Mouse (Mus musculus): ENCODE measurements at regions not wholly inside any gene's neighbourhood (a gene's known extent, or its start where the extent isn't known, plus 50 kb on each side); places are given as distances from the start of the nearest gene placed in this dataset.

DNA sequence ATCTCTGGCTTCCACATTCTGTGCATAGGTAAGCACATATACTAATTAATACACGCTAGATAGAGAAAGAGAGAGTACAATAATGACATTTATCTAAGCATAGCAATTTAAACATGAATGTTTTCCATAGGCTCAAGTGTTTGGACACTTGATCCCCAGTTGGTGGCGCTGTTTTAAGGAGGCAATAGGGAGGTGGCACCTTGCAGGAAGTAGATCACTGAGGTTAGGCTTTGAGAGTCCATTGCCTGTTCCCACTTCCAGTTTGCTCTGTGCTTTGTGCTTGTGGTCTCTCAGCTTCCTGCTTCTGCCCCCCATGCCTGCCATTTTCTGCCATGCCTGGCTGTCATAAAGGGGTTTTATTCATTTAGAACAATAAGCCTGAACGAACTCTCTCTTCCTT lies 226.5 kb upstream of the Elac2 start:
- H3K27me3 ChIP-seq (replicated peaks; ENCODE audit: control insufficient read depth, insufficient read depth, low read length) = no peaks in the 10 kb centered on the region
- 53% methylated on average over 3 of the region's 3 CpGs for WGBS
- no peak overlapping the region for H3K4me2 ChIP-seq (ENCODE audit: low read depth, low read length)
- H3K27ac ChIP-seq (ENCODE audit: low read length) = no peak overlapping the region
- no peaks in the 10 kb centered on the region for H3K4me1 ChIP-seq (ENCODE audit: control insufficient read depth, insufficient read depth, low read length)
- H3K9ac ChIP-seq (ENCODE audit: low read depth, low read length) = no peak overlapping the region
- H3K9me3 ChIP-seq (ENCODE audit: control insufficient read depth, low read length) = no peaks in the 10 kb centered on the region
- ATAC-seq = no peak
- H3K36me3 ChIP-seq (ENCODE audit: control insufficient read depth, insufficient read depth, low read length) = no peaks in the 10 kb centered on the region
- no peak overlapping the region for H3K4me3 ChIP-seq (ENCODE audit: low read length)

DNA sequence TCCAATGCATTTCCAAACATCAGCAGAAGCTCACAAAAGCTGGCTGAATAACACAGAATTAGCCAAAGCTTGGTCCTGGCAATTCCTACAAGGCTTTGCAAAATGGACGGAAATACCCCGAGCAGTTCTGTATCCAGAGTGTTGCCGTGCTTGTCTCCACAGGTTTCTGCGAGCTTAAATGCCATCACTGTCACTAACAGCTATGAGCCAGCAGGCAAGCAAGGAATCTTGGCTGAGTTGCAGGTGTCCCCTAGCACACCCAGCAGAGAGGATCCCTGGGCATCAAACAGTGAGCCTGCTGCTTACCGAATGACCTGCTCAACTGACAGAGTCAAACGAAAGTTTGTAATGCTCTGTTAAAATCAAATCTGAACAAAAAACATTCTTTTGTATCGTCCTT lies 226.0 kb upstream of the Elac2 start:
- H3K9me3 ChIP-seq (ENCODE audit: control insufficient read depth, low read length) = no peaks in the 10 kb centered on the region
- no peaks in the 10 kb centered on the region for H3K4me1 ChIP-seq (ENCODE audit: control insufficient read depth, insufficient read depth, low read length)
- no peak overlapping the region for H3K4me2 ChIP-seq (ENCODE audit: low read depth, low read length)
- no peak overlapping the region for H3K9ac ChIP-seq (ENCODE audit: low read depth, low read length)
- H3K36me3 ChIP-seq (ENCODE audit: control insufficient read depth, insufficient read depth, low read length) = no peaks in the 10 kb centered on the region
- no peak overlapping the region for H3K27ac ChIP-seq (ENCODE audit: low read length)
- 80% methylated on average over 7 of the region's 7 CpGs for WGBS
- no peak overlapping the region for H3K4me3 ChIP-seq (ENCODE audit: low read length)
- ATAC-seq = no peak
- no peaks in the 10 kb centered on the region for H3K27me3 ChIP-seq (replicated peaks; ENCODE audit: control insufficient read depth, insufficient read depth, low read length)

DNA sequence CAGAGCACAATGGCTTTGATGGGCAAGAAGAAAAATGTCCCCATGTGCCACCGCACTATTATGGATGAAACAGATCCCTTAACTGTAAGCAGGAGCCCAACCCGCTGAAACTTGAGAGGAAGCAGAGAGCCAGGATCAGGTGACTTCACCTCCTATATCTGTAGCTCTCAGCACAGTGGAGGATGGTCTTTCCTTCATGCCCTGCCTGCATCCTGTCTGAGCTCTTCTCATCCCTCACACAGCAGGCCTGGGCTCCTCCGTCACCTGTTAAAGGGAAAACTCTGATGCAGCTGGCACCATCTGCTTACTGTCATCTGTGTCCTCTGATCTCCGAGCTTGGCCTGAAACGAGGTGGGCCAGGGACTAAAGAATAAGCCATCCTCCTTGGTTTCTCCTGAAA lies 224.8 kb upstream of the Elac2 start:
- no peak overlapping the region for H3K27ac ChIP-seq (ENCODE audit: low read length)
- H3K9me3 ChIP-seq (ENCODE audit: control insufficient read depth, low read length) = no peaks in the 10 kb centered on the region
- WGBS = 50% methylated on average over 5 of the region's 5 CpGs
- H3K4me1 ChIP-seq (ENCODE audit: control insufficient read depth, insufficient read depth, low read length) = no peaks in the 10 kb centered on the region
- H3K9ac ChIP-seq (ENCODE audit: low read depth, low read length) = no peak overlapping the region
- H3K4me3 ChIP-seq (ENCODE audit: low read length) = no peak overlapping the region
- H3K27me3 ChIP-seq (replicated peaks; ENCODE audit: control insufficient read depth, insufficient read depth, low read length) = no peaks in the 10 kb centered on the region
- no peak overlapping the region for H3K4me2 ChIP-seq (ENCODE audit: low read depth, low read length)
- no peaks in the 10 kb centered on the region for H3K36me3 ChIP-seq (ENCODE audit: control insufficient read depth, insufficient read depth, low read length)
- no peak for ATAC-seq

DNA sequence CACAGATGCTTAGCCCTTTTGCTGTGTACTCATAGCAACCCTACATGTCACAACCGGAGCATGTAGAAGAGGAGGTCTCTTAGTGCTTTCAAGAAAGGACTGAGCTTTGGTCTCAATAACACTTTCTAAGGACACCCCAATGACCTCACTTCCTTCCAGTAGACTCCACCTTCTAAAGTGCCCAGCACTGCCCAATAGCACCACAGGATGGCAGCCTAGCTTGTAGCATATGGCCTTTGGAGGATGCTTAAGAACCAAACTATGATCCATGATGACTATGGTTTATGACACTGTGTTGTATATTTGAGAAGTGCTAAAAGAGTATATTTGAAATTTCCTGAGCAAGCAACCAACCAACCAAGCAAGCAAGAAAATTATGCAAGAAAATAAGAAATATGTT lies 223.3 kb upstream of the Elac2 start:
- H3K4me2 ChIP-seq (ENCODE audit: low read depth, low read length) = no peak overlapping the region
- ATAC-seq = no peak
- 97% methylated on average over 1 of the region's 1 CpGs for WGBS

DNA sequence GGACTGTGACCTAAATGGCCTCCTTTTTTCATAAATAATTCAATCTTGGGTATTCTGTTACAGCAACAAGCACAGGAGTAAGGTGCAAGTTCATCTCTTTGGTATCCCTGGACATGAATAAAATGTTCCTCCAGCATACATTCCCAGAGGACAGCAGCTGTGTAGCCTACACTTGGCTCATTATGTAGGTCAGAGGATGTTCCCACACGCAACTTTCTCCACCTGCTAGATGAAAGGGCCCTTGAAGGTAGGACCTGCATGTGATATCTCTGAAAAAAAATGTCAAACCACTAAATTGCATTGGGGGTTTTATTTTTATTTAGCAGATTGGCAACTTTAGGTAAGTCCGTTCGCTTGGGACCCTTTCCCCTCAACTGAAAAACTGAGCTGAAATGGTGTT lies 218.2 kb upstream of the Elac2 start:
- Histone ChIP-seq H3K36me3 (ENCODE audit: control insufficient read depth, insufficient read depth, low read length) (no peaks in the 10 kb centered on the region), H3K4me2 (ENCODE audit: low read depth, low read length) (no peak overlapping the region), H3K9ac (ENCODE audit: low read depth, low read length) (no peak overlapping the region), H3K27ac (ENCODE audit: low read length) (no peak overlapping the region), H3K4me3 (ENCODE audit: low read length) (no peak overlapping the region), H3K27me3 (replicated peaks; ENCODE audit: control insufficient read depth, insufficient read depth, low read length) (no peaks in the 10 kb centered on the region), H3K9me3 (ENCODE audit: control insufficient read depth, low read length) (no peaks in the 10 kb centered on the region), H3K4me1 (ENCODE audit: control insufficient read depth, insufficient read depth, low read length) (no peaks in the 10 kb centered on the region)
- ATAC-seq = no peak
- 93% methylated on average over 3 of the region's 3 CpGs for WGBS

More for the DNA sequence above, 223.3 kb upstream of the Elac2 start:
- Histone ChIP-seq H3K9me3 (ENCODE audit: control insufficient read depth, low read length) (no peaks in the 10 kb centered on the region), H3K9ac (ENCODE audit: low read depth, low read length) (no peak overlapping the region), H3K4me1 (ENCODE audit: control insufficient read depth, insufficient read depth, low read length) (no peaks in the 10 kb centered on the region), H3K4me3 (ENCODE audit: low read length) (no peak overlapping the region), H3K36me3 (ENCODE audit: control insufficient read depth, insufficient read depth, low read length) (no peaks in the 10 kb centered on the region), H3K27me3 (replicated peaks; ENCODE audit: control insufficient read depth, insufficient read depth, low read length) (no peaks in the 10 kb centered on the region), H3K27ac (ENCODE audit: low read length) (no peak overlapping the region)

DNA sequence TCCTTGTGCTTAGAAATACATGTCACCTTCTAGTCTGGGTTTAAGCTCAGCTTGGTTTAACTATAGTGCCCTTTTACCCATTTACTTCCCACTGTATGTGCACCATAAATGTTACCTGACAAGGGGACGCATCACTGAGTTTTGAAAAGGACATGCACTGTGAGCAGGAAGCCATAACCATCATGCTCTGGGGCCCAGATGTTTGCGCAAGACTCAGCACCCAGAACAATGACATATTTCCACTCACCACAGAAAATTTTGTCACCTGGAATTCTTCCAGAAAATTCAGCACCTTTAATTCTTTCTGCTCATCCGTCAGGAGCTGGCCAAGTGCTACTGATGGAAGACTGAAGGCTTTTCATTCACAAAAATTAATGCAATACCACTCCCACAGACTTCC lies 216.1 kb upstream of the Elac2 start:
- no peak for ATAC-seq
- WGBS = 78% methylated on average over 3 of the region's 3 CpGs
- Histone ChIP-seq H3K9ac (ENCODE audit: low read depth, low read length) (no peak overlapping the region), H3K4me2 (ENCODE audit: low read depth, low read length) (no peak overlapping the region), H3K9me3 (ENCODE audit: control insufficient read depth, low read length) (no peaks in the 10 kb centered on the region), H3K36me3 (ENCODE audit: control insufficient read depth, insufficient read depth, low read length) (no peaks in the 10 kb centered on the region), H3K4me3 (ENCODE audit: low read length) (no peak overlapping the region), H3K27ac (ENCODE audit: low read length) (no peak overlapping the region), H3K4me1 (ENCODE audit: control insufficient read depth, insufficient read depth, low read length) (no peaks in the 10 kb centered on the region), H3K27me3 (replicated peaks; ENCODE audit: control insufficient read depth, insufficient read depth, low read length) (no peaks in the 10 kb centered on the region)

DNA sequence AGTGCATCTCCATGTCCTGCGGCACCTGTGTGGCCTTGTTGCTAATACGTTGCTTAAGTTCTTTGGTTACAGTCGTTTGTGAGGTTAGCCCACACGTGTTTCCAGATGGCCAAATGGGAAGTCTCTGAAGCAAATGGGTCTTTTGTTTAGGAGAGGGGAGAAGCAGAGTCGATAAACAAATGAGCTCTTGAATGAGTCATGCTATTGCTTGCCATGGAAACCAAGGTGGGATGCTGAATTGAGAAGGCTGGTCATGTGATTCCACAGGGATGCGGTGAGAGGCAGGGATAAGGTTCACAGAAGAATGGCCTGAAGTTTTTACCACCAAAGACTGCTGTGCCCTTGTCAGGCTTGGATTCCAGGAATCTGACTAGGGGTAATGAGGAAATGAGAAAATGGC lies 214.8 kb upstream of the Elac2 start:
- H3K4me3 ChIP-seq (ENCODE audit: low read length) = no peak overlapping the region
- no peaks in the 10 kb centered on the region for H3K36me3 ChIP-seq (ENCODE audit: control insufficient read depth, insufficient read depth, low read length)
- H3K9me3 ChIP-seq (ENCODE audit: control insufficient read depth, low read length) = no peaks in the 10 kb centered on the region
- 53% methylated on average over 6 of the region's 6 CpGs for WGBS
- H3K4me2 ChIP-seq (ENCODE audit: low read depth, low read length) = no peak overlapping the region
- H3K9ac ChIP-seq (ENCODE audit: low read depth, low read length) = no peak overlapping the region
- no peaks in the 10 kb centered on the region for H3K4me1 ChIP-seq (ENCODE audit: control insufficient read depth, insufficient read depth, low read length)
- H3K27me3 ChIP-seq (replicated peaks; ENCODE audit: control insufficient read depth, insufficient read depth, low read length) = no peaks in the 10 kb centered on the region
- no peak for ATAC-seq
- H3K27ac ChIP-seq (ENCODE audit: low read length) = no peak overlapping the region

DNA sequence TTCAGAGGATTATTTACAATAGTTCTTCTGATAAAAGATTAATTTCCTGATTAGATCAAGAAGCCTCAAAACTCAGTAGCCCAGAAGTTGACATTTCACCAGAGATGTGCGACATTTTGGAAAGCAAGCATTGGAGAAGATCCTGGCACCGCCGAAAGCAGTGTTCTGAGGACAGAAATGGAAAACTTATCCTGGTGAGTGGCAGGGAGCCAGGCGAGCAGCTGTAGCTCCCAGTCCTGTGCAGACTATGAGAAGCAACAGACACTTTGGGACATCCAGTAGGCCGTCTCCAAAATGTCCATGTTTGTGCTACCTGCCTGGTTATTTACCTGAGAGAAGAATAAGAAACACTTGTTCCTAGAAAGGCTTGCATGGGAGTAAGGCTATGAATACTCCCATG lies 202.1 kb upstream of the Elac2 start:
- ATAC-seq = no peak
- Histone ChIP-seq H3K4me2 (ENCODE audit: low read depth, low read length) (no peak overlapping the region), H3K27me3 (replicated peaks; ENCODE audit: control insufficient read depth, insufficient read depth, low read length) (no peaks in the 10 kb centered on the region), H3K9ac (ENCODE audit: low read depth, low read length) (no peak overlapping the region), H3K9me3 (ENCODE audit: control insufficient read depth, low read length) (no peaks in the 10 kb centered on the region), H3K36me3 (ENCODE audit: control insufficient read depth, insufficient read depth, low read length) (no peaks in the 10 kb centered on the region), H3K27ac (ENCODE audit: low read length) (no peak overlapping the region), H3K4me1 (ENCODE audit: control insufficient read depth, insufficient read depth, low read length) (no peaks in the 10 kb centered on the region), H3K4me3 (ENCODE audit: low read length) (no peak overlapping the region)
- 71% methylated on average over 5 of the region's 5 CpGs for WGBS

DNA sequence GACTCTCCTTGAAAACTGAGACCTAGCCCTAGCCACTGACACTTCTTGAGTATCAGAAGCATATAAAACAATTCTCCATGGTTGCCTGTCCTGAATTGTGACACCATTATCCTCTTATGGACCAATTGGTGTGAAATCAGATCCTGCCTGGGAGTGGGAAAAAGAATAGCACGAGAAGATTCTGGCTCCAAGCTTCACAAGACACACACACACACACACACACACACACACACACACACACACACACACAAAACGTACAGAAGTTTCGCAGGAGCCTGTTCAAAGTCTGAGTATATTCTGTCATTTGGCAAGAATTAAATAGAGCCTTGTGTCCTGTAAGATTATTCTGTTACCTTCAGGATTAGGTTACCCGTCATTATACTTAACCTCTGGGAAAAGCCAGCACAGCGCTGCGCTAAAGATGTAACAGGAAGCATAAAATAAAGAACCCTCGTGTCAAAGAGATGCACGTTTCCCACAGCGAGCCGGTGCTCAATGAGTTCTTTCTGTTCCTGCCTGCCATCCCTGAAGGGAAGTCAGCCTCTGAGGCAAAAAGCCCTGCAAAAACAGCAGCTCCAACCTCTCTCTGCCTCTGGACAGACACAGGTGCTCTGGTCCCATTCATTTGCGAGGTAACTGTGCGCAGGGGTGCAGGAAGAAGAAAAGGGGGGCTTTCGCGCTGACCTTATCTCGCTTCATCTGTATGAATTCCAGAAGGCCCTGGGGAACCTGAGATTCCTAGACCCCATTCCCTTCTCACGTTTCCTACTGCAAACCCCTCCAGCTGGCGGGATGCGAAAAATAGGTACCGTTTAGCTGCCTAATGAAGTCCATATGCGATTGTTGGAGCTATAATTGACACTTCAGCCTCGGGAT lies 178.4 kb upstream of the Elac2 start:
- 51% methylated on average over 21 of the region's 21 CpGs for WGBS
- no peak overlapping the region for H3K4me2 ChIP-seq (ENCODE audit: low read depth, low read length)
- no peak overlapping the region for H3K4me3 ChIP-seq (ENCODE audit: low read length)

DNA sequence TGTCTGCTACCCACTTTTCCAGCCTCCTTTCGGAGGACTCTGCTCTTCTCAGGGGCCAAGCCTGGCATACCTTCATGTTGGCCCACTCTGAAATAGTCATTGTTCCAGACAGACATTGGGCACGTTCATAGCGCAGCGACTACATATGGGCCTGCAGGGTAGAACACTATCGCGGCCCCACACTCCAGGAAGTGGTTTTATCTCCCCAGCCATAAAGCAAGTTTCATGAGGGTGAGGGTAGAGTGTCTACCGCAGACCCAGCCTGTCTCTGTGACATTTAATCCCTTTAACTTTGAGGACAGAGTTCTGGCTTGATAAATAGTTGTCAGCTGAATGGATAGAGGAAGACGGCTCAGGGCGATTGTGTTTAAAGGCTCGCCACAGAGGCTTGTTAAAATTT lies 177.5 kb upstream of the Elac2 start:
- Histone ChIP-seq H3K4me2 (ENCODE audit: low read depth, low read length) (no peak overlapping the region), H3K4me3 (ENCODE audit: low read length) (no peak overlapping the region), H3K36me3 (ENCODE audit: control insufficient read depth, insufficient read depth, low read length) (no peaks in the 10 kb centered on the region), H3K9ac (ENCODE audit: low read depth, low read length) (no peak overlapping the region), H3K9me3 (ENCODE audit: control insufficient read depth, low read length) (no peaks in the 10 kb centered on the region), H3K27ac (ENCODE audit: low read length) (no peak overlapping the region), H3K27me3 (replicated peaks; ENCODE audit: control insufficient read depth, insufficient read depth, low read length) (no peaks in the 10 kb centered on the region), H3K4me1 (ENCODE audit: control insufficient read depth, insufficient read depth, low read length) (0 out of 2 replicates have a peak, but pooled peaks cover 2% of the 10 kb centered on the region)
- WGBS = 39% methylated on average over 10 of the region's 10 CpGs
- peak; percentile 92 for ATAC-seq

More for the DNA sequence above, 178.4 kb upstream of the Elac2 start:
- Histone ChIP-seq H3K9ac (ENCODE audit: low read depth, low read length) (no peak overlapping the region), H3K27ac (ENCODE audit: low read length) (no peak overlapping the region), H3K9me3 (ENCODE audit: control insufficient read depth, low read length) (no peaks in the 10 kb centered on the region), H3K36me3 (ENCODE audit: control insufficient read depth, insufficient read depth, low read length) (no peaks in the 10 kb centered on the region), H3K4me1 (ENCODE audit: control insufficient read depth, insufficient read depth, low read length) (0 out of 2 replicates have a peak, but pooled peaks cover 2% of the 10 kb centered on the region), H3K27me3 (replicated peaks; ENCODE audit: control insufficient read depth, insufficient read depth, low read length) (no peaks in the 10 kb centered on the region)
- ATAC-seq = no peak
